Mouse (Mus musculus) skeletal muscle tissue, postnatal 0 days (tissue): ENCODE measurements around the gene Luzp2. TPM values are rescaled to one million over a fixed set of nuclear protein-coding genes. Genes with fewer than 3 reads are reported as not detected.

Experiments used
- polyA plus RNA-seq: library from polyadenylated mRNA; unstranded; fragments of >200 nt; fragmentation: Nextera tagmentation; extraction: Ambion mirVana; gene quantifications from 2 replicates; pipeline ENCODE4 v1.2.1, GENCODE M21; 2015

The Luzp2 gene
- 0.73 and 0.88 TPM in 2 replicates for polyA plus RNA-seq

GRCm38 (mm10) chr7:54835372-54835851 is at the start of gene Luzp2:
Gene Luzp2 (plus strand): TSS chr7:54835498.

